Mouse (Mus musculus) neural tube, embryonic 14.5 days (tissue): ENCODE data around the gene H2al1h. TPM values are rescaled to one million over a fixed set of nuclear protein-coding genes. Genes with fewer than 3 reads are reported as not detected.
"Not testable (repeated sequence)": the region's sequence is repeated elsewhere in the genome, so short reads cannot be mapped to it uniquely, and the experiment has no call there.

Source experiments
- ATAC-seq: fragments of 200-750 bp; cut with Nextera tagmentation; 2 replicates; pipeline ENCODE4 v1.8.0; 2017; ENCODE audit warnings: low read depth, mild to moderate bottlenecking, moderate TSS enrichment, moderate library complexity
- H3K27ac ChIP-seq: fragments of 300-500 bp; sonication (generic); 2 replicates; pipeline ENCODE4 v1.5.1; 2014; ENCODE audit warnings: low read depth, mild to moderate bottlenecking, control low read depth, low read length, moderate library complexity, mixed read lengths
- H3K27me3 ChIP-seq: fragments of 300-500 bp; sonication (generic); 2 replicates; pipeline ENCODE4 v1.6.1; 2014; ENCODE audit warnings: low read length; ENCODE audit not compliant: control insufficient read depth, insufficient read depth
- H3K36me3 ChIP-seq: fragments of 300-500 bp; sonication (generic); 2 replicates; pipeline ENCODE4 v1.6.1; 2014; ENCODE audit warnings: low read length, mixed read lengths; ENCODE audit not compliant: control insufficient read depth, insufficient read depth
- H3K4me1 ChIP-seq: fragments of 300-500 bp; sonication (generic); 2 replicates; pipeline ENCODE4 v1.6.1; 2014; ENCODE audit warnings: low read length; ENCODE audit not compliant: control insufficient read depth, insufficient read depth
- H3K4me2 ChIP-seq: fragments of 300-500 bp; sonication (generic); 2 replicates; pipeline ENCODE4 v1.6.1; 2014; ENCODE audit warnings: mild to moderate bottlenecking, low read depth, low read length, control low read depth
- H3K4me3 ChIP-seq: fragments of 300-500 bp; sonication (generic); 2 replicates; pipeline ENCODE4 v1.5.1; 2014; ENCODE audit warnings: low read depth, low read length, control low read depth, mixed read lengths
- H3K9ac ChIP-seq: fragments of 300-500 bp; sonication (generic); replicated peaks from 2 replicates; pipeline ENCODE4 v1.6.1; 2014; ENCODE audit warnings: low read depth, mild to moderate bottlenecking, control low read depth, low read length, mixed read lengths
- H3K9me3 ChIP-seq: fragments of 300-500 bp; sonication (generic); 2 replicates; pipeline ENCODE4 v1.6.1; 2016; ENCODE audit warnings: low read length; ENCODE audit not compliant: control insufficient read depth
- WGBS: fragments of 180-500 bp; shearing (Covaris S2); extraction: QIAGEN DNeasy Blood & Tissue Kit; methylation state at CpG from one replicate; pipeline ENCODE4 v1.1.7; 2014; 5-methylcytosine and 5-hydroxymethylcytosine counted together
- polyA plus RNA-seq: library from polyadenylated mRNA; unstranded; fragments of >200 nt; fragmentation: Nextera tagmentation; extraction: Ambion mirVana; gene quantifications from 2 replicates; pipeline ENCODE4 v1.2.1, GENCODE M21; 2014

H2al1h gene
- polyA plus RNA-seq, 1 experiment from 2014 or later, result not detected

- ATAC-seq, H3K9ac ChIP-seq: not testable (repeated sequence)
- no CpG with 5 or more reads among the region's 6 CpGs for WGBS
Measured at GRCm38 (mm10) chrX:11308524-11308923, 12.8 kb upstream of the H2al1h start, which contains the start of gene H2al1d. H2al1d (plus strand) TSS chrX:11308824.

DNA sequence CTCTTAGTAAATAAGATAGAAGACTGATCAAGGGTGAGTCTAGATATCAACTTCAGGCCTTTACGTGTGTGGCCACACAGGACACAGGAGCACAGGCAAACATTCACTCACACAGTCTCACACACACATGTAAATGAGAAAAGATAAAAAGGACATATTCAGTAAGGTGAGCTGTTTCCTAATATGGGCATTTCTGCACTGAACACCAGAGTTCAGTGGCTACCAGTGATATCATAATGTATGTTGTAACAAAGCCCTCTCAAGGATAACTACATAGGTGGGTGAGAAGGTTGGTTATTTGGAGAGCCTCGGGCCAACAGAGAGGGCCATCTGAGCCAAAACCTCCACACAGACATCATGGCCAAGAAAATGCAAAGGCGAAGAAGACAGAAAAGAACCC is 9.7 kb upstream of the H2al1h start, which contains the start of gene H2al1e:
TSS of gene H2al1e (plus strand) at position 301 of the 400 bp plus-strand sequence.
- not testable (repeated sequence) for H3K27ac ChIP-seq, H3K36me3 ChIP-seq, H3K4me2 ChIP-seq, ATAC-seq, H3K9me3 ChIP-seq, H3K9ac ChIP-seq, H3K27me3 ChIP-seq, H3K4me1 ChIP-seq, H3K4me3 ChIP-seq
- no CpG with 5 or more reads among the region's 3 CpGs for WGBS

More at GRCm38 (mm10) chrX:11308524-11308923, 12.8 kb upstream of the H2al1h start, which contains the start of gene H2al1d:
- H3K27ac ChIP-seq, H3K4me2 ChIP-seq, H3K27me3 ChIP-seq, H3K4me1 ChIP-seq, H3K4me3 ChIP-seq, H3K9me3 ChIP-seq, H3K36me3 ChIP-seq: not testable (repeated sequence)

DNA sequence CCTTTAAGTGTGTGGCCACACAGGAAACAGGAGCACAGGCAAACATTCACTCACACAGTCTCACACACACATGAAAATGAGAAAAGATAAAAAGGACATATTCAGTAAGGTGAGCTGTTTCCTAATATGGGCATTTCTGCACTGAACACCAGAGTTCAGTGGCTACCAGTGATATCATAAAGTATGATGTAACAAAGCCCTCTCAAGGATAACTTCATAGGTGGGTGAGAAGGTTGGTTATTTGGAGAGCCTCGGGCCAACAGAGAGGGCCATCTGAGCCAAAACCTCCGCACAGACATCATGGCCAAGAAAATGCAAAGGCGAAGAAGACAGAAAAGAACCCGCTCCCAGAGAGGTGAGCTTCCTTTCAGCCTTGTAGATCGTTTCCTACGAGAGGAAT is 6.4 kb upstream of the H2al1h start, which contains the start of gene H2al1f:
TSS of gene H2al1f (plus strand) at position 301 of the 400 bp plus-strand sequence.
- H3K36me3 ChIP-seq, H3K4me1 ChIP-seq, H3K27ac ChIP-seq, H3K9ac ChIP-seq, H3K9me3 ChIP-seq, ATAC-seq, H3K4me2 ChIP-seq, H3K4me3 ChIP-seq, H3K27me3 ChIP-seq: not testable (repeated sequence)
- no CpG with 5 or more reads among the region's 6 CpGs for WGBS

DNA sequence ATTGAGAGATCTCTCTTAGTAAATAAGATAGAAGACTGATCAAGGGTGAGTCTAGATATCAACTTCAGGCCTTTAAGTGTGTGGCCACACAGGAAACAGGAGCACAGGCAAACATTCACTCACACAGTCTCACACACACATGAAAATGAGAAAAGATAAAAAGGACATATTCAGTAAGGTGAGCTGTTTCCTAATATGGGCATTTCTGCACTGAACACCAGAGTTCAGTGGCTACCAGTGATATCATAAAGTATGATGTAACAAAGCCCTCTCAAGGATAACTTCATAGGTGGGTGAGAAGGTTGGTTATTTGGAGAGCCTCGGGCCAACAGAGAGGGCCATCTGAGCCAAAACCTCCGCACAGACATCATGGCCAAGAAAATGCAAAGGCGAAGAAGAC is 3.3 kb upstream of the H2al1h start, which contains the start of gene H2al1g:
TSS of gene H2al1g (plus strand) at position 301 of the 400 bp plus-strand sequence.
- H3K4me3 ChIP-seq, H3K9me3 ChIP-seq, H3K9ac ChIP-seq, ATAC-seq, H3K4me1 ChIP-seq, H3K27ac ChIP-seq, H3K27me3 ChIP-seq, H3K36me3 ChIP-seq, H3K4me2 ChIP-seq: not testable (repeated sequence)
- no CpG with 5 or more reads among the region's 3 CpGs for WGBS

DNA sequence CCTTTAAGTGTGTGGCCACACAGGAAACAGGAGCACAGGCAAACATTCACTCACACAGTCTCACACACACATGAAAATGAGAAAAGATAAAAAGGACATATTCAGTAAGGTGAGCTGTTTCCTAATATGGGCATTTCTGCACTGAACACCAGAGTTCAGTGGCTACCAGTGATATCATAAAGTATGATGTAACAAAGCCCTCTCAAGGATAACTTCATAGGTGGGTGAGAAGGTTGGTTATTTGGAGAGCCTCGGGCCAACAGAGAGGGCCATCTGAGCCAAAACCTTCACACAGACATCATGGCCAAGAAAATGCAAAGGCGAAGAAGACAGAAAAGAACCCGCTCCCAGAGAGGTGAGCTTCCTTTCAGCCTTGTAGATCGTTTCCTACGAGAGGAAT is 3.1 kb downstream of the H2al1h start, which contains the start of gene H2al1i:
TSS of gene H2al1i (plus strand) at position 301 of the 400 bp plus-strand sequence.
- WGBS, result 100% methylated on average over 2 of the region's 5 CpGs
- ATAC-seq, H3K4me3 ChIP-seq, H3K4me1 ChIP-seq, H3K27me3 ChIP-seq, H3K27ac ChIP-seq, H3K36me3 ChIP-seq, H3K4me2 ChIP-seq, H3K9ac ChIP-seq, H3K9me3 ChIP-seq: not testable (repeated sequence)

GRCm38 (mm10) chrX:11327522-11327921 is 6.2 kb downstream of the H2al1h start, which contains the start of gene H2al1j:
H2al1j (plus strand) TSS chrX:11327822.
- H3K9me3 ChIP-seq, ATAC-seq: not testable (repeated sequence)

GRCm38 (mm10) chrX:11345762-11346161 is 24.5 kb downstream of the H2al1h start:
- no peak overlapping the region for H3K4me3 ChIP-seq
- WGBS, result 60% methylated on average over 9 of the region's 9 CpGs
- no peaks in the 10 kb centered on the region for H3K27me3 ChIP-seq
- H3K27ac ChIP-seq, result no peak overlapping the region
- H3K36me3 ChIP-seq, result no peaks in the 10 kb centered on the region
- ATAC-seq, result no peak
- no peak overlapping the region for H3K9ac ChIP-seq
- H3K4me2 ChIP-seq, result no peak overlapping the region
- H3K4me1 ChIP-seq, result no peaks in the 10 kb centered on the region
- no peaks in the 10 kb centered on the region for H3K9me3 ChIP-seq

More at GRCm38 (mm10) chrX:11327522-11327921, 6.2 kb downstream of the H2al1h start, which contains the start of gene H2al1j:
- WGBS, result 95% methylated on average over 2 of the region's 2 CpGs
- H3K27me3 ChIP-seq, H3K4me1 ChIP-seq, H3K4me2 ChIP-seq, H3K36me3 ChIP-seq, H3K9ac ChIP-seq, H3K27ac ChIP-seq, H3K4me3 ChIP-seq: not testable (repeated sequence)

- Histone ChIP-seq H3K9ac (no peak overlapping the region), H3K9me3 (no peaks in the 10 kb centered on the region), H3K36me3 (no peaks in the 10 kb centered on the region), H3K27me3 (no peaks in the 10 kb centered on the region), H3K4me1 (no peaks in the 10 kb centered on the region), H3K4me3 (no peak overlapping the region), H3K4me2 (no peak overlapping the region), H3K27ac (no peak overlapping the region)
- no peak for ATAC-seq
- 92% methylated on average over 3 of the region's 3 CpGs for WGBS
Measured at GRCm38 (mm10) chrX:11346756-11347155, 25.5 kb downstream of the H2al1h start.

DNA sequence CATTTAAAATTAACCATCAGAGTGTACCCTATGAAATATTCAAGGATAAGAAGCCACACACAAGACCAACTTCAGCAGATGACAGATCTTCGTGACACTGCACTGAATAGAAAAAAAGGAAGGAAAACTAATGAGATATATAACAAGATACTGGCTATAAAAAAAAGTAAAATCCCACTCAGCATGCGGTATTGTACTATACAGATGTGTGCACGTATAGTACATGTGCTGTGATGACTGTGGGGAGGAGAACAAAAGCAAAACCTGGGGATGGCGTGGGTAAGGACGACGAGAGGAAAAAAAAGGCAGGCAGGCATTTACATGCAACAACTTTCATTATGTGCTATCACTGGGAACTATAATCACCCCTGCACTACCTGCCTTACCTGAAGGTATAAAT is 39.5 kb downstream of the H2al1h start:
- Histone ChIP-seq H3K27ac (no peak overlapping the region), H3K36me3 (no peaks in the 10 kb centered on the region)
- 87% methylated on average over 6 of the region's 6 CpGs for WGBS

More for the DNA sequence above, 39.5 kb downstream of the H2al1h start:
- no peak overlapping the region for H3K4me3 ChIP-seq
- no peaks in the 10 kb centered on the region for H3K27me3 ChIP-seq
- no peak overlapping the region for H3K9ac ChIP-seq
- no peaks in the 10 kb centered on the region for H3K4me1 ChIP-seq
- no peaks in the 10 kb centered on the region for H3K9me3 ChIP-seq
- ATAC-seq, result no peak
- no peak overlapping the region for H3K4me2 ChIP-seq
